Mouse (Mus musculus) T-helper 17 cell (primary cell): ENCODE measurements at regions not wholly inside any gene's neighbourhood (a gene's known extent, or its start where the extent isn't known, plus 50 kb on each side); places are given as distances from the start of the nearest gene placed in this dataset.

Source experiments
- in situ Hi-C, 2 experiments: fragments of 300-600 bp; cut with MboI, MseI; formaldehyde crosslinking; loops; 1 replicate in 1 of 2; 2 replicates in 1 of 2; pipeline ENCODE4 v1.15.1; 2025; ENCODE audit warnings: high pct_unique_total_duplicates in 2 of 2

DNA sequence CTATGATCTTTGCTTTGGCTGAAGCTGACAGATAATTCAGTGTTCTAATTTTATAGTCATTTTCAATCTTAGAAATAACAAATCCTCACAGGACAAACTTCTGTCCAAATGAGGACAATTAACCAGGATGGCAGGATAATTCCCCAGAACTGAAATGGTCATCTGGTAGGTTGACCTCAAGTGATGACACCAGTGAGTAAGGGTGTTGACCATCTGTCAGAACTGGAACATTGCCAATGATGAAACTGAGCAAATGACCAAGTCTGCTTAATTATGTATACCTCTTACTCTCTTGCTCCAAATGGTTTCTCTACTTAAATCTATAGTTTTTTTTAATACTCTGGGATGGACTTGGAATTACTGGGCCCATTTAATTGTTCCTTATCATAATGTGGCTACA, 1336.9 kb upstream of the Tenm3 start:
- in situ Hi-C loops = no loop called here

DNA sequence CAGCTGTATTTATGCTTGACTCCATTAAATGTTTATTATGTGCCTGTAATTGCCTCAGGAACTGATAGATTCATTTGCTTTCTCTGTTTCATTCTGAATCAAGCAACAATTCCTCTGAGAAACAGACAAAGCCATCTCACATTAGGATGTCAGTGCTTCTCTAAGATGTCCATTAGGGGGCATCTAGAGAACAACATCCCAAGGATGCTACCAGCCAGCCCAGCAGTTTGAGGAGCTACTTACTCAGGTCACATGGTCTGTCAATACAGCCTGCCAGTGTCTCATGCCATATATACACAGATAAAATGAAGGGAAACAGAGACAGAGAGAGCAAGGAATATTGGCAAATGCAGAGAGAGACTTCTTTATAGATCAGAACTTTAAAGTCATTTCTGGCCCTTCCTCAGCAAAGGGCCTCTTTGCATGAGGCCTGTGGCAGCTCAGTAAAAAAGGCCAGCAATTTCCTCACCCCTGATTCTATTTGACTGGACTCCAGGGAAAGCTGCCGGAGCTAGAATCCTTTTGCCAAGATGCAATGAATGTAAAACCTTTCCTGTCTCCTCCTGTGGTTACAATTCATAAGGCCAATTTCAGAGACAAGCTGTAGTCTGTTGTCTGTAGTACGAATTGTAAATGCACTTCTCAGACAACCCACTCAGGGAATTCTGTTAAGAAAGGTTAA, 1321.2 kb upstream of the Tenm3 start:
- in situ Hi-C loops = no loop called here

DNA sequence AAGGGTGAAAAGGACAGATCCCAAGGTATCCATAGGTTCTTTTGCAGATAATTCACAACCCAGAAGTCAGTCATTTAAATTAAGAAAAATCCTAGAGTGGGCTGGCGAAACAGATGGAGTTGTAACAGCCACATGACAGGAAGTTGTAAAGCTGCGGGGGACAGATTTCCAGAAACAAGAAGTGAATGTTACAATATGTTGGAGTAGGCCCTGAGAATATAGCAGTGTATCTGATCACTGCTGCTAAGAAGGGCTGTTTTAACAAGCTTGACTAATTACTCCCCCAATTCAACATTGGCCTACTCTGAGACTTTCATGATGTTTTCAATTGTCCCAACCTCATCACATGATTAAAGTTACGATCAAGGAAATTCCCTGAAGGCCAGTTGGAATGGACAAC, 1317.3 kb upstream of the Tenm3 start:
- in situ Hi-C loops = no loop called here

DNA sequence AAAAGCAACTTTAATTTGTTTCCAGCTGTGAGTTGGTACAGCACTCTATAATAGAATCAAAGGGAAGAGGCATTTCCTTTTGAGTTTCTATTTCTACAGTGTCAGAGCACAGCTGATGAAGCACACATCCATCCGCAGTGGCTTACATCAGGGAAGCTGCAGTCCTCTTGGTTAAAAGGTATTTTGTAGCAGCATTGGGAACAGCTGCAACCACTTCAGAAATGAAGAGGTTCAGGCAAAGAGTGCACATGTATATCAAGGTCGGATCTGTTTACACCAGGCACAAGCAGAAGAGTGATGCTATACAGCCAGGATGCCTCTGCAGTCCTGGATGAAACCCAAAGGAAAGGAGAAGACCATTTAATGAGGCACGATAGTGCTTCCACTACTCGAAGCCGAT, 1316.6 kb upstream of the Tenm3 start:
- in situ Hi-C loops = no loop called here

DNA sequence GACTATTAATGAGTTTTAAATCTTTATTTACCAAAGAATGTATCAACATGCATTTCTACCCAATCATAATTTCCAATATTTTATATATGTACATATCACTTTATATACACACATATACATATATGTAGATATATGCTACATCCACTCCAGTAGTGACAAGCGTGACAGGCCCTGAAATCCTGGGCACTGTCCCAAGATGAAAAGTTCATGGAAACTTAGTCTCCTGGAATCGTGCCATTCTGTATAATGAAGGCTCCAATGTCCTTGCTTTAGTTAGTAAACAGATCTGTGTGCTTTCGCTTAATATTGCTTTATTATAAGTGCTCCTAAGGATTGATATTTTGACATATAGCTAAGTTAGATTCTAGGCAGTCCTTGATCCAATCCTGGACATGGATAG, 1296.1 kb upstream of the Tenm3 start:
- in situ Hi-C loops = loop anchor here in 1 of 2 experiments (25.0 kb wide), 1 partner anchor 1928 kb away; no protein-coding TSS in a partner anchor

DNA sequence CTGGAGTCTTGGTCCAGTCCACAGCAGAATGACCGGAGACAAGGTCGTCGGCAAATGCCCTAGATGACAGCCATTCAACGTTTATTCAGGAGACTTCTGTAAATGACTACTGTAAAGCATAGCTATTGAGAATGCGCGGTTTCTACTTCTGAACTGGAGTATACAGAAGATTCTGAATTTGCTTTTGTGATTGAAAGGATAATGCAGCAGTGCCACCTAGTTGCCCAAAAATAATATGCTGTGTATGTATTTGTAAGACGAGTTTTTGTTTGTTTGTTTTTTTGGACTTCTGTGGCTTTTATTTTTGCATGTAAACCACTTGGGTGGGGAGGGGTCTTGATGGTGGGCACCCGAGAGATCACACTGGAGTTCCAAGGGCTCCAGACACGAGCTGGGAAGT, 1276.3 kb upstream of the Tenm3 start:
- in situ Hi-C loops = no loop called here

DNA sequence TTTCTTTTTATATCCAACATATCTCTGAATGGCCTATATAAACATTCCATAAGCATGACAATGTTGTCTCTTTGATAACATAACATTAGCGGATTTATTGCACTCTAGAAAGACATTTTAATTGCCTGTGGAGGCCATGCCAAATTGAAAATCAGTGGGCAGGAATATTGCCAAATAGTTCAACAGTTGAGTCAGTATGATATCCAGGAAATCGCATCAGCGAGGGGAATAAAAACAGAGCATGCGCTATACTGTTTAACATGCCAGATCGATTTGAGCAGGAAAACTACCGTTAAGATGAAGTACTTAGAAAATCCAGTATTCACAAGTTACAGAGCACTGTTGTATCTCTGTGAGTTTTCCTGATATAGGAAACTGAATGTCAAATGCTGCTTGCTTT, 1238.6 kb upstream of the Tenm3 start:
- in situ Hi-C loops = no loop called here

DNA sequence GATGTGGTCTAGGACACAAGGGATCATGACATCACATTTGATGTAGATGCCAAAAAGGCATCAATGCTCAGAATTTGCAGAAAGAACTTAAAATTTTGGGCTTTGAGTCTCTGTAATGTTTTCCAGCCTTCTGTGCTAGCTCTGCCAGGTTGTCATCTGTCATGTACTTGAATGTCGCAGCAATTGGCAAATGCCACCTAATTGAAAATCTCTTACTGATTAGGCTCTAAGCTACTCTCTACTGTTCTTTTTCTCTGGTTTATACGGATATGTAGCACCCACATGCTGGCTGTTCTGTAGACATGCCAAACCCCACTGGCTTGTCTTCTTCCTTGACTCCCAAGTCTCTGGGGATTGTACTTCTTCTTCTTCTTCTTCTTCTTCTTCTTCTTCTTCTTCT, 1193.3 kb upstream of the Tenm3 start:
- in situ Hi-C loops = loop anchor here in 1 of 2 experiments (10.0 kb wide), 1 partner anchor 1232 kb away; no protein-coding TSS in a partner anchor

DNA sequence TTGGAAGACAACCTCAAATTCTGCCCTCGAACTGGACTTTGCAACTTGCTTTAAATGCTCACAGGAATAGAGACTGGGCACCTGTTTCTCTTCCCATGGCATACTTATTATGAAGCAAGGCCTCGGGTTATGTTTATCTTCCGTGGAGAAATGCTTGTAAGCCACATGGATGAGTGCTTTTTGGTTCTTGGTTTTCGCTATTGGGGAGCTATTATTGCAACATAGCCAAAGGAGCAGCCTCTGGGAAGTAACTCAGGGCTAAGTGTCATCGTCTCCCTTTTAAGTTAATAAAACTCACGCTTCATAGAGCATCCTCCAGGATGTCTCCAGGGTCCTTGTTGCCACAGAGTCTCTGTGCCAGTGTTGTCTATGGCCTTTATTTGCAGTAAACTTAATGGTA, 1183.8 kb upstream of the Tenm3 start:
- in situ Hi-C loops = no loop called here

DNA sequence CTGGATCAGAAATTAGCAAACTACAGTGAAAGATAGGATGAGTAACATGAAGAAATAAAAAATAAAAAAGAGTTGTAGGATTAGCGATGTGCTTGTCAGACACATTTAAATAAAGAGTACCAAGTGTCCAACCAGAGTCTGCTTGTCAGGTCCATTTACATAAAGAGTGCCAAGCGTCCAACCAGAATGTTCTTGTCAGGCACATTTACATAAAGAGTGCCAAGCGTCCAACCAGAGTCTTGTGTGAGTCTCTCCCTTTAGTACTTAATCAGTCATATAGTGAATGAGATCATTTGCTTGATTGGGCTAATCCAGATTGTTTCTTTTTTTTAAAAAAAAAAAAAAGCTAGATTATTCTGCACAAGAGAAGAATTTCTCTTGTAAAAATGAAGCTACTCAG, 1163.8 kb upstream of the Tenm3 start:
- in situ Hi-C loops = no loop called here

DNA sequence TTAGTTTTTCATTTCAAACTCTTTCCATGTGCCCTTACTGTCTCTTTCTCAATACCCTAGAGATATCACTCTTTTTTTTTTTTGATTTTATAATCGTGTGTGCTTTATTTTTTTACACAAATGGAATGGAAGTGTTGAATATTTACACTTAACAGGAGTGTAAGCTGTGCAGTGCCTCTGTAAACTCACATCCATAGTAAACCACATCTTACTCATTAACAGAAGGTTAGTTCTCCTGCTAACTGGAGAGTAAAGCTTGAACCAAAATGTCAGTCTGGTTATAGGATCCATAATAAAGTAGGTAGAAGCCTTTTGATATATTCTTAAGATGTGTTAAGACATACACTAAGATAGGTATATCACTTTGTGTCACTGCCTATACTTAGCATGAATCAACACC, 1160.5 kb upstream of the Tenm3 start:
- in situ Hi-C loops = no loop called here

DNA sequence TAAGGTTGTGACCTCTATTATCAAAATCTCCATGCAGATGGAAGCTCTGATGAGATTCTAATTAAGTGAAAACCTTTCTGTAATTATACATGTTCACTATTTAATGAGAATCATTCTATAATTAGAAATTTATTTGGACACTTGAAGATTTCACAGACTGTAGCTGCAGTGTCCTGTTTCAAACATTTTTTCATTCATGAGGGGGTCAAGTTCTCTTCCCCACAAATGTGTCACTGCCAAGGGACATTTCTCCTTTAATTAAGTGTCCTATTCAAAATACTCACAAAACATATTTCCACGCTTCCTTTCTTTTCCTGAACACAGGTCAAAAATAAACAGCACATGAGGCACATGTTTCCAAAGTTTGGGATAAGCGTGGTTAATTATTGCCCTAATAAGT, 1159.9 kb upstream of the Tenm3 start:
- in situ Hi-C loops = no loop called here

DNA sequence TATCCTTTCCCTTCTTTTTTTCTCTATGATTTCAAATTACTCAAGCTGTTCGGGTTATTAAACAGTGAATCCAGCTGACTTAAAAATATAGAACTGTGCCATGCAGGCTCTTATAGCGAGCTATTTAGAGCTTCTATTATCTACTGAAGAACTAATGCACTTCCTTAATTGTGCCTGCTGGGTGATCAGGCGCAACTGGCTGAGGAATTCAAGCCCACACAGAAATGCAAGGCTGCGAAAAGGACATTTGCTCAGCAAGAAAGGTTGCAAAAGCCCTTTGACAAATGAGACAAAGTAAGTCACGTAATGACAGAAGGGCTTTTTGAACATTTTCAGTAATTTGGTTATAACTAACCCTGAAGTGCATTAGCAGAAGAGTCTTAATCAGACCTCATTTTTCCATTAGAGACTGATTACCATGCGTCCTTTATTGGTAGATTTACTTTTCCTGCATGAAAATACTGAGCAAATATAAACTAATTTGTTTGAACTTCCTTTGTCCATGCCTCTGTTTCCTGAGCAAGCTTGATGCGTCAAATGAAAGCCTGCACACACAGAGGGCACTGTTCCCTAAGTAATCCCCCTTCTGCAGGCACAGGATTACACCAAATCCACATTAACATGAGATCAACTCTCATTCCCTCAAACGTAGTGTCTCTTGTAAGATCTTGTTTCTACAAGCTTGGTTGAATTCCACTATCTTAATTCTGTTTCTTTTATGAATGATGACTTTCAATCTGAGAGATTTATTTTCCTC, 1154.7 kb upstream of the Tenm3 start:
- in situ Hi-C loops = no loop called here
